Mouse (Mus musculus): ENCODE results near the gene Plcb1.

DNA sequence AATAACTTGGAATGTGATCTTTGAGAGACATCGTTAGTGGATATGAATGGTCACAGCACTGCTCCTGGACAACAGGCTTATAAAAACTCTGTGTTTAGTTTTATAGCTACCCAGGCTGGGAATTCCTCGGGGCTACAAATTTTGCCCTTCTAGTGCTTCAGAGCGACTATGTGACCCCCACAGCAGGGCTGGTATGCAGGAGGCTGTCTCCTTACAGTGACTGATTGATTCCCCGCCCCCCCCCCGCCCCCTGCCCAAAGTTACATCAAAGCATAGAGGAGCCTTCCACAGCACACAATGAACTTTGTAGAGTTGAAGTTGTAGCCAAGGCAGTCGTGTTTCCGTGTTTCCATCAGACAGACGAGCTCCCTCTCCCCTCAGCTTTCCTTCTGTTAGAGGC lies 354.7 kb downstream of the Plcb1 start:
- TF ChIP-seq CTCF (IDR thresholded peaks at IDR 0.05; ENCODE audit: low read depth, low read length) = no peak
- TF ChIP-seq POLR2A (IDR thresholded peaks at IDR 0.05; ENCODE audit: borderline replicate concordance, low read depth, low read length) = no peak
